Mouse (Mus musculus) stomach, postnatal 0 days (tissue): ENCODE results near the gene Klc4.

Source experiments
- CTCF ChIP-seq: IDR thresholded peaks from 2 replicates; pipeline ENCODE4 v1.5.1; 2016; ENCODE audit warnings: antibody characterized with exemption, low read depth, mild to moderate bottlenecking, moderate library complexity
- EP300 ChIP-seq: optimal IDR thresholded peaks from 2 replicates; pipeline ENCODE3; 2016; ENCODE audit warnings: antibody characterized with exemption

DNA sequence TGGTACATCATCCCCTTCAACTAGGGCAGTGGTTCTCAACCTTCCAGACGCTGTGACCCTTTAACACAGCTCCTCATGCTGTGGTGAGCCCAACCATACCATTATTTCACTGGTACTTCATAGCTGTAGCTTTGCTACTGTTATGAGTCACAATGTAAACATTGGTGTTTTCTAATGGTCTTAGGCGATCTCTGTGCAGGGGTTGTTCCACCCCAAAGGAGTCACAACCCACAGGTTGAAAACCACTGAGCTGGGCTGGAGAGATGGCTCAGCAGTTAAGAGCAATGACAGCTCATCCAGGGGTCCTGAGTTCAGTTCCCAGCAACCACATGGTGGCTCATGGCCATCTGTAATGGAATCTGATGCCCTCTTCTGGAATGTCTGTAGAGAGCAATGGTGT, 45.6 kb upstream of the Klc4 start:
- TF ChIP-seq CTCF = no peak
- TF ChIP-seq EP300 = no peak
